Mouse (Mus musculus) cortical plate, adult 2 months (tissue): ENCODE results near the gene Cdc34b.

ENCODE experiments used
- CTCF ChIP-seq: fragments of 200-500 bp; IDR thresholded peaks from 2 replicates; pipeline ENCODE4 v1.5.1; 2011; ENCODE audit warnings: mild to moderate bottlenecking, control low read depth, low read length; ENCODE audit not compliant: insufficient read depth; ENCODE audit errors: extremely low read depth
- POLR2A ChIP-seq: fragments of 200-500 bp; IDR thresholded peaks from 2 replicates; pipeline ENCODE4 v1.6.1; 2011; ENCODE audit warnings: mild to moderate bottlenecking, low read length, control low read depth; ENCODE audit not compliant: insufficient read depth; ENCODE audit errors: extremely low read depth

GRCm38 (mm10) chr11:94697703-94698464, 43.7 kb upstream of the Cdc34b start:
- TF ChIP-seq CTCF (no peak), POLR2A (no peak)
